Mouse (Mus musculus) ES-Bruce4 (cell line): ENCODE measurements around the gene Clec4g.

Experiments used
- CTCF ChIP-seq: IDR thresholded peaks from one replicate; pipeline ENCODE4 v1.8.1; 2011; ENCODE audit warnings: low read depth, low read length
- EP300 ChIP-seq: IDR thresholded peaks from 2 replicates; pipeline ENCODE4 v1.6.1; 2011; ENCODE audit warnings: low read depth, low read length; ENCODE audit not compliant: insufficient read depth
- POLR2A ChIP-seq: IDR thresholded peaks from one replicate; pipeline ENCODE4 v1.8.1; 2011; ENCODE audit warnings: low read length; ENCODE audit not compliant: insufficient read depth

DNA sequence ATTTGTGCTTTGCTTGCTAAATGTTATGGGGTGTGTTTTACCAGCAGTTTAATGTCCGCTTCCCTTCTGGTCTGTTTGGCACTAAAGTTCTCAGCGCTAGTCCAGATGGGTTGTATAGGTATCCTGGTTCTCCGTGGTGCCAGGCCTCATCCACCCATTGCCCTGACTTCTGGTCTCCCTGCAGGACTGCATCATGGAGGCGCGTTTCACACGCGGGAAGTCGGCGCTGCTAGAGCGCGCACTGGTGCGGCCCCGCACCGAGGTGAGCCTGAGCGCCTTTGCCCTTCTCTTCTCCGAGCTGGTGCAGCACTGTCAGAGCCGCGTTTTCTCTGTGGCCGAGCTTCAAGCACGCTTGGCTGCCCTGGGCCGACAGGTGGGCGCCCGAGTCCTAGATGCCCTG is 41.6 kb downstream of the Clec4g start:
- TF ChIP-seq CTCF, result no peak
- TF ChIP-seq POLR2A, result no peak
- TF ChIP-seq EP300, result no peak
